Mouse (Mus musculus): ENCODE results near the gene Nat8f4. TPM values are rescaled to one million over a fixed set of nuclear protein-coding genes. Genes with fewer than 3 reads are reported as not detected.
"Not testable (repeated sequence)": the region's sequence is repeated elsewhere in the genome, so short reads cannot be mapped to it uniquely, and the experiment has no call there.

The Nat8f4 gene
- 0.06 and 0.09 TPM in 2 replicates for polyA plus RNA-seq (2012)

GRCm38 (mm10) chr6:85904642-85905061, at the start of gene Nat8f4:
TSS of gene Nat8f4 (minus strand) at chr6:85904884.
- not testable (repeated sequence) for TF ChIP-seq GATA1 (IDR thresholded peaks at IDR 0.05; ENCODE audit: low read length)

- no peak for TF ChIP-seq GATA1 (IDR thresholded peaks at IDR 0.05; ENCODE audit: low read length)
Observed at GRCm38 (mm10) chr6:85948549-85948948, 43.9 kb upstream of the Nat8f4 start.

DNA sequence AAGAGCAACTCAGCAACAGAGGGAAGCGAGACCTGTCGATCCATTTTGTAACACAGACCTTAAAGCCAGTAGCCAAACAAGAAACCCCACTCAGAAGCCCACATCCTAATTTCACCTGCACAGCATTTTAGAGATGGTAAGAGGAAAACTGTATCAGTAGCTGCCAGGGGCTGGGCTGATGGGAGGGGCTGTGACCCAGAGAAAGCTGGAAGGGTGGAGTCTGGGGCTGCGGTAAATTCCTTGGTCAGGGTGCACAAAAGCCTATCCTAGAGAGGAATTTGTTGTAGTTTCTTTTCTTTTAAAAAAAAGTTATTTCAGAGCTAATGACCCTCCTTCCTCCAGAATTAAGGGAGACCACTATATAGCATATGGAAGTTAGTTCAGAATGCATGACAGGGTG, 37.8 kb upstream of the Nat8f4 start:
- no peak for TF ChIP-seq GATA1 (IDR thresholded peaks at IDR 0.05; ENCODE audit: low read length)

DNA sequence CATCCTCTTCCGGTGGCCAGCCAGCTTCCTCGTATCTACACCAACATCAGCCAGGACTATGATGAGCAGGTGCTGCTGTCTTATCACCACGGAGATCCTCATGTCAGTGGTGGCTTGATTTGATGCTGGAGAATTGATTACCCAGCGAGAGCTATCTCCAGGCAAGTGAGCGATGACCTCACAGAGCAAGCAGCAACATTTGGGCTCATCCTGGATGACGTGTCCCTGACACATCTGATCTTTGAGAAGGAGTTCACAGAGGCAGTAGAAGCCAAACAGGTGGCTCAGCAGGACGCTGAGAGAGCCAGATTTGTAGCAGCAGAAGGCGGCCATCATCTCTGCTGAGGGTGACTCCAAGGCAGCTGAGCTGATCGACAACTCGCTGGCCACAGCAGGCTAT, 34.0 kb upstream of the Nat8f4 start:
- no peak for TF ChIP-seq GATA1 (IDR thresholded peaks at IDR 0.05; ENCODE audit: low read length)

- no peak for TF ChIP-seq GATA1 (IDR thresholded peaks at IDR 0.05; ENCODE audit: low read length)
Observed at GRCm38 (mm10) chr6:85935646-85936045, 31.0 kb upstream of the Nat8f4 start.

GRCm38 (mm10) chr6:85934047-85934446, 29.4 kb upstream of the Nat8f4 start:
- TF ChIP-seq GATA1 (IDR thresholded peaks at IDR 0.05; ENCODE audit: low read length), result no peak

GRCm38 (mm10) chr6:85929312-85929711, 24.6 kb upstream of the Nat8f4 start:
- TF ChIP-seq GATA1 (IDR thresholded peaks at IDR 0.05; ENCODE audit: low read length), result no peak

DNA sequence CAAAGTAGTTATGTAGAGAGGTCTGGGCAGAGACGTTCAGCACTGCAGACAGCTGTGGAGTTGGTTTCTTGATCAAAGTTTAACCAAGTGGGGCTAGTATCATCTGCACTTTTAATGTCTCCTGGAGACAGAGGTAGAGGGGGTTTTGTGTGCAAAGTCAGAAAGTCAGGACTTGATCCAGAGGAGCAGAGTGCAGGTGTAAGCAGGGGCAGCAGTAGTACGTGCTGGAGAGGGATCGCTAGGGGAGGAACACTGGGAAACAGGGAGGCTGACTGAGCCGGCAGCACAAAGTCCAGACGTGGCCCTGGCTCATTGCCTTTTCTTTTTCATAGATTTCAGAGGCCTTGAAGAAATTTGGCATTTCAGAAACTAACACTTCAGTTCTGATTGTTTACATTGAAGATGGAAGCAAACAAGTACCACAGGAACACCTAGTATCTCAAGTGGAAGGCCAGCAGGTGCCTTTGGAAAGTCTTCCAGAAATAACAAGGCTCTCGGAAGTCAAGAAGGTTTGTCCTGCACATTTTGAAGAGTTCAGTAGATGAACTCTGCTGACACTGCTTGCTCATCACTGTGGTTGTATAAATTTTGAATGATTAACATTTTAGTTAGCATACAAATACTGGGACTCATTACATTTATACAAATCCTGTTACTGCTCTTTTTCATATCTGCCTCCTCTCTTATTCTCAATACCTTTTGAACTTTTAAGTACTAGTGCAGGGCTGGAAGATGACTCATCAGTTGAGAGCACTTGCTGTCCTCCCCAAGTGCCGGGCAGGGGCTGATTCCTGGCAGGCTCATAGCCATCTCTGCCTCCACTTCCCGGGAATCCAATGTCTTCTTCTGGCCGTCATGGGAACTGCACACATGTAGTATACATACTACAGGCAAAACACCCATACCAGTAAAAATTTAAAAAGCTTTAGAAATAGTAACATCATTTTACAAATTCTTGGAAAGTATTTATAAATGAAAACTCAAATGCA, 23.1 kb upstream of the Nat8f4 start:
- TF ChIP-seq GATA1 (IDR thresholded peaks at IDR 0.05; ENCODE audit: low read length), result no peak

DNA sequence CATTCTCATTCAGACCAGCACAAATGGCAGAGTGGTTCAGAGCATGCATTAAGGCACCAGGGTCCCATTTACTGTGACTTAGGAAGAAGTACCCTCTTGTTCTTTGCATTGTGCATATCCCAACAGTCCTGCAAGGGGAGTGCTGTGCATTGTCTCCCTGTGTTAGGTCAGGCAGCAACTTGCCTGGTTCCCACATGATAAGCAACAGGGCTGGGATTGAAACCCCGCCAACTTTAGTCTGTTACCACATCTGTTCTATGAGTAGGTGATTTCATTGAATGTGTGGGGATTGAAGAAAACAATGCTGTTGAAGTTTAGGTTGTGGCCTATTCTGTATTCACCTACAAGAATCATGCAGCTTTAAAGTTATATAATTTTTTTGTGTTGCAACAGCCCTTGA, 22.0 kb upstream of the Nat8f4 start:
- TF ChIP-seq GATA1 (IDR thresholded peaks at IDR 0.05; ENCODE audit: low read length), result no peak

- no peak for TF ChIP-seq GATA1 (IDR thresholded peaks at IDR 0.05; ENCODE audit: low read length)
Observed at GRCm38 (mm10) chr6:85923643-85924042, 19.0 kb upstream of the Nat8f4 start.

DNA sequence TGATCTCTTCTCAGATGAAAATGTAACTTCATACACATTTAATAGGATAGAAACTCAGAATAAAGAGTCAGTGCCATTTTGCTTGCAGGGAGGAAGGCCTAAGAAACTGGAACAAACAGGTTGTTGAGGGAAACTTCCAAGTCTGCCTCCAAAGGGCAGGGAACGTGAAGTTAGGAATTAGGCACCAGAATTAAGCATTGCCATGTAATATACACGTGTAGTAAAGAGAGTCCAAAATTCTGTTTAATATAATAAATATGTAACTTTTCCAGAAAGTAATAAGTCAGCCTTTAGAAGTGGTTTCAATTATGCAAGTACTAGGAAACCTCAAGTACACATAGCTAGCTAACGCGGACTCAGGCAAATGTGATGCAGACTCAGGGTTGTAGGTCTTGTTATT, 14.7 kb upstream of the Nat8f4 start:
- no peak for TF ChIP-seq GATA1 (IDR thresholded peaks at IDR 0.05; ENCODE audit: low read length)

DNA sequence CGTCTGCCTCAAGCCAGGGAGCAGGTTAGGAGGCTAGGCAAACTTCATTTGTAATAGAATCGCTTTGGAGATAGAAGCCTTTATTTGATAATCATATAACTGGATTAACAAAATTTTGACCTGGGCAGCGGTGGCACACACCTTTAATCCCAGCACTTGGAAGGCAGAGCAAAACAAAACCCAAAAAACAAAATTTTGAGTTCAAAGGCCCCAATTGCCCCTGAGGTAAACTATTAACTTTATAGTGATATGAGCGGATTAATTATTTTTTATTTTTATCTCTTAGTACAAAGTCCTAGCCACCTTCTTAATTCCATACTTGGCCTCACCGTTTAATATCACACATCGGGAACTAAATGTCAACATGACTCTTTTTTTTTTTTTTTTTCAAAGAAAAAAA, 11.9 kb upstream of the Nat8f4 start:
- no peak for TF ChIP-seq GATA1 (IDR thresholded peaks at IDR 0.05; ENCODE audit: low read length)

DNA sequence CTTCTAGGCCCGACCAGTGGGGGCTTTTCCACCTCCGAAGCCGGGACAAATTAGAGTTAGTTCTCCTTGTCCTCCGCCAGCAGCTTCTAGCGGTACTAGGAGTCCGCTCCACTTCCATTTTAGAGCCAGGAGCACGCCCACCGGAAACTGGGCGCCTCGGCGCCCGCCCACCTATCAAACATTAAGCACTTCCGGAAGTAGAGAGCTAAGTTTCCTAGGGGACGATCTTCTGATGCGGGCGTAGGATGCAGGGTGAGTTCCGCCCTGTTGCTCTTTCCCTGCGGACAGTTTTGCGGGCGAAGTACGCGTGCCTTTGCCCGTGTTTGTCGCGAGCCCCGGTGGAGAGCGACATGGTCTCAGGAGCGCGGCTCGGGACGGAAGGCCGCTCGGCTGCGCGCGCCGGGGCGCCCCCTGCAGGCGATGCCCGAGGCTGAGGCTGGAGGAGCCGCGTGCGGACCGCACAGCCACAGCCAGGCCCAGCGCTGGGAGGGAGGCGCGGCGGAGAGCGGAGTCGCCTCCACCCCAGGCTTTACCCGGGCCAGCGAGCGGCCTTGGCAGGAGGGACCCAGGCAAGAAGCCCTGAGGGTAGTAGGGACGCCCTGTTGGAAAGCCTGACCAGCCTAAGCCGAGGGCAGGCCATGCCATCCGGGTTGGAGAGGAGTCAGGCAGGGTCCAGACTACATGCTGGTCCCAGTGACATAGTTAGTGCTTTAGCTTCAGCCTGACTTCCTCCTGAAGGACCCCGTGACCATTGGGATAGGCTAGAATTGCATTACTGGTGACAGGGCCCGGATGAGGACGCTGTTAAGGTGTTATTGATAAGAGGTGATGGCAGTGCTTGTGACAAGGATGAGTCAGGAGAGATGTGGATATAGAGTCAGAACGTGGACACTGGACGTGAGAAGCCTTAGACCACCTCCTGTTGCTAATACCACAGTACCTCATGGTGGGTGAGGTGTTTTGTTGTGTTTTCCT, 11.1 kb upstream of the Nat8f4 start, which contains the start of gene Nat8f1:
Gene Nat8f1, minus strand, starts transcription at position 149 of the 975 bp plus-strand sequence.
- not testable (repeated sequence) for TF ChIP-seq GATA1 (IDR thresholded peaks at IDR 0.05; ENCODE audit: low read length)

DNA sequence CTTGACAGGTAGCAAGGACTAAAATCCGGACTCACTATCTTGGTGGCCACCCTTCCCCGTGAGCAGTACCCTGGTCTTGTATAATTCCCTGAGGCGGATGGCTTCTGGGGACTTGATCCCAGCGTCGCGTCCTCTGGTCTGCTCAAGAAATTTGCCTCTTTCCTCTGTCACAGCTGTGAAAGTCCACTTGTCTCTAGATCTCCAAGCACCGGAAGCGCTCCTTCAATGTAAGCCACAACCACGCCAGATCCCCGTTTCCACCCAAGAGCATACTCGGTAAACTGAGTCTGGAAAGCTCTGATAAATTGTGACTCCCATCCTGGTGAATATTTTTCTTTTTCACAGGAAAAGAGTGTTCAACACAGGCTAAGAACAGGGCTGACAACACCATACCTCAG, 10.5 kb upstream of the Nat8f4 start:
- TF ChIP-seq GATA1 (IDR thresholded peaks at IDR 0.05; ENCODE audit: low read length), result no peak

GRCm38 (mm10) chr6:85911587-85911986, 6.9 kb upstream of the Nat8f4 start, which contains the start of gene Tprkb:
TSS of gene Tprkb (plus strand) at chr6:85911865.
- no peak for TF ChIP-seq GATA1 (IDR thresholded peaks at IDR 0.05; ENCODE audit: low read length)

GRCm38 (mm10) chr6:85909704-85910103, 5.0 kb upstream of the Nat8f4 start:
- no peak for TF ChIP-seq GATA1 (IDR thresholded peaks at IDR 0.05; ENCODE audit: low read length)
